Mouse (Mus musculus) ES-Bruce4 (cell line): ENCODE measurements around the gene Pcdh8.

Experiments
- CTCF ChIP-seq: IDR thresholded peaks from one replicate; pipeline ENCODE4 v1.8.1; 2011; ENCODE audit warnings: low read depth, low read length
- EP300 ChIP-seq: IDR thresholded peaks from 2 replicates; pipeline ENCODE4 v1.6.1; 2011; ENCODE audit warnings: low read depth, low read length; ENCODE audit not compliant: insufficient read depth
- POLR2A ChIP-seq: IDR thresholded peaks from one replicate; pipeline ENCODE4 v1.8.1; 2011; ENCODE audit warnings: low read length; ENCODE audit not compliant: insufficient read depth

DNA sequence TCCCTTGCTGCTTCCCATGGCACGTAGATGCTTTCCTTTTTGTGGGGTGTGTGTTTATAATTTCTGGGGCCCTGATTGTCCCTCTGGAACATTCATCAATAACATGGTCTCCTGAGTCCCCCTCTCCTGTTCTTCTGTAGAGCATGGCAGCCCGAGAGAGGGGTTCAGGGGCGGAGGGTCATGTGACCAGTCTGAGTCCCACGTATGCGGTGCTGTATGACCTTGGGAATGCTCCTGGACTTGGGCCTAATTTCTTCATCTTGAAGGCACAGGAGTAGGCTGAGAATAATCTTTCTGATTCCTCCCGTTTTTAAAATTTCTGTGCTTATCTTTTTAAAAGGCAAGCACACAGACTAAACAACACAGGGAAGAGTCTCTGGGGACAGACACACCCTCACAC lies 37.6 kb downstream of the Pcdh8 start:
- TF ChIP-seq CTCF = no peak
- TF ChIP-seq EP300 = no peak
- no peak for TF ChIP-seq POLR2A
